Mouse (Mus musculus) layer of hippocampus, adult 18-20 months (tissue): ENCODE measurements at regions not wholly inside any gene's neighbourhood (a gene's known extent, or its start where the extent isn't known, plus 50 kb on each side); places are given as distances from the start of the nearest gene placed in this dataset.

Experiments
- DNase-seq, 2 experiments: peaks; one replicate each; pipeline ENCODE4 v3.0.0; 2022; ENCODE audit warnings: low spot score in 2 of 2

DNA sequence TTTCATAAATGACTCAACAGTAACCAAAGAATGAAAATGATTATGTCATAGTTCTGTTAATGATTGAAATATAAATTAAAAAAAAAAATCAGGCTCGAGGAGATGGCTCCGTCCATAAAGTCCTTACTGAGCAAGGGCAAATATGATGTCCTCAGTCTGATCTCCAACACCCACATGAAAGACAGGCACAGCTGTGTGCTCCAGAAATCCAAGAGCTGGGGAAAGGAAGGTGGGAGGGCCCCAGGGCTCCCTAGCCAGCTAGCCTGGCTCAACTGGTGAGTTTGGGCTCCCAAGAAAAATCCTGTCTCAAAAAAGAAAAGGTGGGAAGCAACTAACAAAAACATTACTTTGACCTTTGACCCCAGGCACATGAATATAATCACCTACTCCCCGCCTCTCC lies 194.5 kb downstream of the Sox4 start:
- no peak for DNase-seq

DNA sequence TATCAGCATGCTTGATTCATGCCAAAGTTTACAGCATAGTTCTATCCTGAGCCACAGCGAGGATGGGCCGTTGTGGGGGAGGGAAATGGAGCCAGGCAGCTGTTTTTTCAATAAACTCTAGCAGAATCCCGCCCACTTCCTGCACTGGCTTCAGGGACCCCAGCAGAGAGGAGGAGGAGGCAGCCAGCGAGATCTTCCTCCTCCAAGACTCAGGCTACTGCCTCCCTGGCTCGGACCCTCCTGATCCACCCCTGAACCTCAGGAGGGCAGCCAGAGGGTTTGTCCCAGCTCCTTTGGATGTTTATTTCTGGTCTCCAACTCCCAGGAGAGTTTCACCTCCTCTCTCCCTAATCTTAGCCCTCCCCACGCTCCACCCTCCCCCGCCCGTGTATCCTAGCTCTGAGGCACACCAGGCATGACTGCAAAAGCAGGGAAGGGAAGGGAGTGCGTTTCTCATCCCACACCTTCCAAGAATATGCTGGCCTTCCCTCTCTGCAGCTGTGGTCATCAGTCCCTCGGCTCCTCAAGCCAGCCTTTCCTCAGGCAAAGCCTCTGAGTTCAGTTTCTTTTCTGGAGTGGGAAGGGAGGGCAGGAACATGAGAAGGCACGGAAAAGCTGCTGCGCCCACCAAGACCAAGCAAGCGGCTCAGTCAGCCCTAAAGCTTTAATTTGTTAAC lies 195.5 kb downstream of the Sox4 start:
- DNase-seq, result peak in 1 of 2 experiments; percentile 23

DNA sequence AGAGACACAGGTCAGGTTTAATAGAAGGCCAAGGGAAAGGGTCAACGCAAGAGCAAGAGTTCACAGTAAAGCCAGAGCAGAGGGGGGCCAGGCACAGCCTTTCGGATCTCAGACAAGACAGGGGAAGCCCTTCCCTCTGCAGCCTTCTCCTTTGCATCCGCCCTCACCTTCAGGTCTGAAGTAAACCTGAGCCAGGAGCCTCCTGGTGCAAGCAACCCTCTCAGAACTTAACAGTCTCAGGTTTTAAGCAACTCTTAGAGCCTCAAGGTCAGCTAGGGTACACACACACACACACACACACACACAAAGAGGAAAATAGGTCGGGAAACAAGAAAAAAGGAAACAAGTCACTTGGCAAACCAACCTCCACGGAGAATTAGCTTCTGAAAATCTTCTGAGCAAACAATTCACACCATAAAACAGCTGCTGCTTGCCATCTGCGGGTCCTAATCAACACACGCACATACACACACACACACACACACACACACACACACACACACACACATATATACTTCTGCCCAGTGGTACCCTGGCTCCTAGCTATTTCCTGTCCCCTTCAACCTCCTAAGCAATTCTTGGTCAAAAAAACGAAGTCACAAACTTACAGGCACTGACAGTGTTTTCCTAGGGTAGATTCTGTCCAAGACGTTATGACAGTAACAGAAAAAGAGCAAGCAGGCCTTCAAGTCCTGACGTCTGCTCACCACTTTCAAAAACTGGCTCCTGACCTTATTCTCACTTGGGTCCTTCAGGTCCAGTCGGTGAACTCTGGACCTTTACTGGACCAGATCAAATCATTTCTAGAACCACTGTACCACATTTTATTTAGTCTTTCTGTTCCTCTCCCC lies 196.4 kb downstream of the Sox4 start:
- no peak for DNase-seq

DNA sequence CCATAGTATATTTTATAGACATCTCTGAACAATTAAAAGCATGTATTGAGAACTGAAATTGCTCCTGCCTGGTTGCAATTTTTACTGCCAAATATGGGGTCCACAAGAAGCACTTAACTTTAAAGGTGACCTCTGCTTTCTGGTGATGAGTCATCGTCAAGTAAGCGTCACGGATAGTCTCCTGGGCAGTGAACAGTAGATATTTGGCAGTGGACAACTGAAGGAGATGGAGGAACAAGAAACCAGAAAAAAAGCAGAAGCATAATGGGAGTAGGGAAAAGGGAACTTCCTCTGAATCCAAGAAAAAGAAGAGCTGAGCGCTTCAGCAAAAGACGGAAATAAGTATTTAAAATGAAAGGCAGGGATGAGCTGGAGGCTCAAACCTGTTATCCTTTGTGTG lies 199.3 kb downstream of the Sox4 start:
- DNase-seq, result no peak

DNA sequence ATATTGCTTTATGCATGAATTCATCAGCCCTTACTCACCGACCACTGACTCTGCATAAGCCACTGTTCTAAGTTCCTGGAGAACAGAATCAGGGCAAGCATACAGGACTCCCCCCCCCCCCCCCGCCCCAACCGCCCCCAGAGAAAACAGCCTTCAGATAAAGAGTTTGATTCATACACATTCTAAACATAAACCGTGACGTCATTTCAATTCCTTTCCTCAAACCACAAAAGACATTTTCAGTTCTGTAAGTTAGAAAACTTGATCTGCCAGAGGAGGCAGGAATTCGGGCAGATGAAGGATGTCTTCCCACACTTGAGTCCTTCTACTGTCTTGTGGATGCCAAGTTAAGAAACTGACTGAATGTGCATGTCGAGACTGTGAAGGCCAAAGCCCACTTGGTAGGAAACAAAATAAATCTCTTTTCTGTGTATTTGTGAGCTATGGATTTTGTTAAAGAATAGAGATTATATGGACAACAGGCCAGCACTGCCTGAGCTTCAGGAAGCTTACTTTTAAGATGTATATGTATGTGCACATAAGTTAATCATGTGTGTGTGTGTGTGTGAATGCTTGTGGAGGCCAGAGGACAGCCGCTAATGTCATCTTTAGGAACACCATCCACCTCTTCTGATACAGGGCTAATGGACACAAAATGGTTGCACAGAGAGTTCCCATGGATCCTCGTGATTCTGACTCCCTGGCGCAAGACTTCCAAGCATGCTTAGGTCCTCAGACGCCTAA lies 202.4 kb downstream of the Sox4 start:
- no peak for DNase-seq

GRCm38 (mm10) chr13:28740158-28740670 lies 213.3 kb downstream of the Sox4 start:
- DNase-seq, result no peak

DNA sequence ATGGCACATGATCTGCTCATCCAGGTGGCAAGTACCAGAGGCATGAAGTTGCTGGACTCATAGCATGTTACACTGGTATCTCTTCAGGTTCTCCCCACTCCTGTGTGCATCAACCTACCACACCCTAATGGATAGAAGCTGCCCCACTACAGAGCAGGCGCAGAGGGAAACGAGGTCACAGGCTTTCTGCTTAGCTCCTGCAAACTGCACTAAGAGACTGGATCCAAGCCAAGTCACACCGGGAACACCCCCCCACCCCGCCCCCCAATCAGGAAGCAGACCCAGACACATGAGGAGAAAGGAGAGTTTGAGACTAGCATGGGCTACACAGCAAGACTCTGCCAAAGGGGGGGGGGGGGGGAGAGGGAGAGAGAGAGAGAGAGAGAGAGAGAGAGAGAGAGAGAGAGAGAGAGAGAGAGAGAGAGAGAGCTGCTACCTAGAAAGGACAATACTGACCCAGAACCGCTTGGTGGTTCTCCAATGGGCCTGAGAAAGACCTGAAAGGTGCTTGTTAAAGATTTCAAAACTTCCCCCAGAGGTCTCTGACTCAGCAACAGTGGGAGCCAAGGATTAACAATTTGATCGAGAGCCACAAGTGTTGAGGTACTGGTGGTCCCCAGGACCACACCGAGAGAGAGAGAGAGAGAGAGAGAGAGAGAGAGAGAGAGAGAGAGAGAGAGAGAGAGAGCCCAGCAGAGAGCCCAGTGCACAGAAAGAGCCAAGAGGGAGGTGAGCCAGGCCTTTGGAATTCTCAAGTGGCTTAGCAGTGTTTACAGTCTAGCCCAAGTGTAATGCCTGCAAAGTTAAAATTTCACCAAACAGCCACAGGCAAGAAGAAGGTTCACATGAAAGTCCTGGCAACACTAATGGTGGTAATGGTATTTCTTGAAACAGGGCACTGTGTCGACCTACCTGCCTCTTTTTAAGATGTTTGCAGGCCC lies 215.1 kb downstream of the Sox4 start:
- no peak for DNase-seq

GRCm38 (mm10) chr13:28732475-28732874 lies 221.0 kb downstream of the Sox4 start:
- no peak for DNase-seq

- no peak for DNase-seq
Measured at GRCm38 (mm10) chr13:28732036-28732435, 221.5 kb downstream of the Sox4 start.

DNA sequence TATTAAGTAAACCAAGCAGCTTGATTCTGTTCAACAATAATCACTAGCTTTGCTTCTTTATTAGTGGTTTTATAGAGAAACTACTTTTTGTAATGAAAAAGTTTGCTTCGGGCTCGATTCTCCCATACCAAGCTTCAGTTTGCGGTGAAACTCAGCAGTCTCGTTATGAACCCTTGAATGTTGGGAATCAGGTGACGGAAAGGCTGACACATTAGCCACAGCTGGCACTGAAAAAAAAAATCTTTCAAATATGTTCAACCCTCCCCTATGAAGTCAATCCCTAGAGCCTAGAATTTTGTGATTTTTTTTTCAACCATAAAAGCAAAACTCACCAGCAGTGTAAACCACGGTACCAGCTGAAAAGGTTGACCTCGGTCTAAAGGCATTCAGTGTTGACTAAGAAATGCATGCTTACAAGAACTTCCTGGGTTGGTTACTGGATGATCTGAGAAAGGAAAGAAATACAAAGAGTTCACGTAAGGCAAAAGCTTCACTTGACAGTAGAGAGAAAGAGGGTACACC lies 223.4 kb downstream of the Sox4 start:
- no peak for DNase-seq

GRCm38 (mm10) chr13:28728768-28729167 lies 224.7 kb downstream of the Sox4 start:
- DNase-seq, result no peak

- no peak for DNase-seq
Measured at GRCm38 (mm10) chr13:28724300-28724699, 229.2 kb downstream of the Sox4 start.

DNA sequence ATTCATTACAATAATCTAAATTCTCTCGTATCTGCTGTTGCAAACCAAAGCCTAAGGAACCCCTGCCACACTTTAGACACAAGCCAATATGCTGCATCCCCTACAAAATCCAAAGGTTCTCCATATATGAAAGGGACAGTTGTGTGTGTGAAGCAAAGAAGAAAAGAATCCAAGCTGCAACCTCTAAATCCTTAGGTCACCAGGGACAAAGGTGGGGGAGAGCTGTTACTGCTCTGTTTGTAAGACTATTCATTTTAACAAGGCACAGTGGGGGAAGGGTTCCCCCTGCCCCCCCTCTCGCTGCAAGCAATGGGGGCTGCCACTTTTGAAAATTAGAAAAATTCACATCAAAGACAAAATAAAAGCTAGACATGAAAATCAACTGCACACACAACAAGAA lies 231.4 kb downstream of the Sox4 start:
- no peak for DNase-seq

GRCm38 (mm10) chr13:28721548-28721981 lies 231.9 kb downstream of the Sox4 start:
- no peak for DNase-seq

DNA sequence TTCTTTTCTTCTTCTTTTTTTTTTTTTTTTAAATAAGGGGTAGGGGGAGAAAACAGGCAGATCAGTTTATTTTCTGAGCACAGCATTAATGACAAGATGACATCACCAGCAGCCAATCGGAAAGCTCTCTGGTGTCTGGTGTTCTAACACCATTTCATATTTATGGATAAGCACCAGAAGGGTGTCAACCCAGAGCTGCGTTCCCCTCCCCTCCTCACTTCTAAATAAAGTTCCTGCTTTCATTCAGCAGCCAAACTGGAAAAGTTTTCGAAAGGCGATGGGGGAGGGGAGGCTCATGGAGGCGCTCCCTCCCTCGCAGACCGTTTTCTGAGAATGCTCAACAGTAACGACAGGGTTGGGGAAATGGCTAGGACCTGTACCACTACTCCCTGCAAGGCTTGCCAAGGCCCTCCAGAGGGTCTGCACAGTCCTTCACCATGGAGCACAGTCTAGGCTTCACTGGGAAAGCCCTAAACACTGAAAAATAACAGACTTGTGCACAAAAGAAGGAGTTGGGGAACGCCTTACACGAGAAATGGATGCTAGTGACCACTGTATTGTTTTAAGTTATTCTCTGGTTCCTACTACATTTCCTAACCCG lies 232.8 kb downstream of the Sox4 start:
- DNase-seq, result peak; percentile 1 to 10

GRCm38 (mm10) chr13:28720169-28720568 lies 233.3 kb downstream of the Sox4 start:
- no peak for DNase-seq

DNA sequence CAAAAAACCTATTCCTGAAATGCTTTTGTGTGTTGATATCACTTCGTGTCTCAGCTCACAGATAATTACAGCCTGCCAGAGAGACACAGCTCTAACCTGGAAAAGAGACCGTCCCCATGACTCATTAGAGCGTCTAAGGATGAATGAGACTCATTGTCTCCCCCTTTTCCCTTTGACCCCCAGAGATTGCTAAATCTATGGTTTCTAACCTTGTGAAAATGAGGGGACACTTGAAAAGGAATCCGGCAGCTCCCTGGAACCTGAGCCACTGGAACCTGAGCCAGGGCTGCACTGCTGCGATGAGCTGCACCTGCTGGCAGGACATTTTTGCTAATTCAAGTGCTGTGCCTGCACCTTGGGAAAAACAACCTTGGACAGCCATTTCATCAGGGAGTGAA lies 234.6 kb downstream of the Sox4 start:
- no peak for DNase-seq

DNA sequence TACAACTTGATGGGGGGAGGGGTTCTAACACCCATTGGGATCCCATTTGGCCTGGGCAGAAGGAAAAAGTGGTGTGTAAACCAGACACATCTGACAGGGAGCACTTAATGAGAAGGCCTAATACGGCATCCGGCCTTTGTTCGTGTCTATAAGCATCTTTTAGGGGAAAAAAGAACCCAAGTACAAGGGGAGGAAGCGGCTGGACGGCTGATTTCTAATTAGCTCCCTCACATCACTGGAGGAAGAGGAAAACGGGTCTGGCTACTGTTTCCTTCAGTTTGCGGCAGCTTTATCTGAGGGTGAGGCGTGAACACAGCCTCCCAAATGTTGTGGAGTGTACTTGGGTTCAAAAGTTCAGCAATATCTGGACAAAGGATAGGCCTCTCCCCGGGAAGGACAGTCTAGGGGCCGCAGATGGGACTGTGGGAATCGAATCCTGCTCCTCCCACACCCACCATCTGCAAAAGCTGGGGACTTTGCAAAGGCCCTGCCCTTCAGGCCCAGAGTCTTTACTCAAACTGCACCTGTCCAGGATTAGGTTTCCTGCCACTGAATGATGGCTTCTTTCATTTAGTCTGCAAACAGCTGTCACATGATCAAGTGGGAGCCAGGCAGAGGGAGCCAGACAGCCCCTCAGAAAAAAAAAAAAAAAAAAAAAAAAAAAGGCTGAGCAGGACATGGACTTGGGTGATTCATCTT lies 235.2 kb downstream of the Sox4 start:
- no peak for DNase-seq

DNA sequence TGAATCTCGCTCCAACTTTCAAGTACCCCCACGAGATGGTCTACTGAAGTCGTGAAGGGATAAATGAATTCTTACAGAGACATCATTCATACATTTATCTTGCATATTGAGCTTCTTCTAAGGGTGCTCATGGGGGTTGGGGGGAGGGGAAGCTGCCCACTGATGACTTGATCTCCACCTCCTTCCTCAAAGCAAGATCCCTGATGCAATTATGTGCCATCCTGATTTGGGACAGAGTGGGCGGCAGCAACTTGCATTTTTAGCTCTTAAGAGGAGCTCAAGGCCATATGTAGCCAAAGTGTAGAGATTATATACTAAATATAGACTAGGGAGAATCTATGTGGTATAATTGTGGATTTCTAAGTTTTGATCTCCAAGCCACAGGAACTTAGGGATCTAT lies 236.1 kb downstream of the Sox4 start:
- no peak for DNase-seq
